Mouse (Mus musculus): ENCODE results near the gene Ndufa11.

The Ndufa11 gene

DNA sequence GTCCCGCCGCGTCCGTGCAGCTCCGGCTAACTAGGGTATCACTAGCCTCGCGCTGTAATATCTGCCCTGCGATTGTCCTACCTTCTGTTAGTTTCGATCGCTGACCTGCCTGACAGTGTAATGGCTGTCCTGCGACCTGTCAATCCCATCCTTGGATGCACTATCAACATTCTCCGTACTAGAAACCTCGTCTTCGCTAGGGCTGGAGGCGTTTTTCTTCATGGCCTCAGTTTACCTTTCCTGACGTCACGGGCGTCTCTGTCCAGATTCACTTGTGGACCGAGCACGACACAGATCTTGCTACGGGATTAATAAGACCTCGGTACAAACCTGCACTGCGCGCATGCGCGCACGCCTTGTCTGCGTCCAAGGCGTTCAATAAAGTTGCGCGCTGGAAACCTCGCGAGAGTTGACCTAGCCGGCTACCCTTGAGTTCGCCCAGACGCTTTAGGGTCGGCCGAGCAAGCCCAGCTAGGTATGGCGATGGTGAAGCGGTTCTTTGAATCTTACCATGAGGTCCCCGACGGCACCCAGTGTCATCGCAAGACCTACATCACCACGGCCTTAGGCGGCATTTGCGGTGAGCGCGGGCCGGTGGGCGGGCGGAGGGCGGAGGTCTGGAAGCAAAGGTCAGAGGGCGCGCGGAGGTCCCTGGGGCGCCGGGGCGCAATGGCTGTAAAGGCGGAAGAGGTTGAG is at the start of gene Ndufa11, which contains the start of gene Vmac:
TSS of gene Ndufa11 (plus strand) at position 405 of the 696 bp plus-strand sequence.
TSS of gene Vmac (minus strand) at position 660 of the 696 bp plus-strand sequence.
- DNase-seq (ENCODE audit: low spot score): peak; percentile 87

DNA sequence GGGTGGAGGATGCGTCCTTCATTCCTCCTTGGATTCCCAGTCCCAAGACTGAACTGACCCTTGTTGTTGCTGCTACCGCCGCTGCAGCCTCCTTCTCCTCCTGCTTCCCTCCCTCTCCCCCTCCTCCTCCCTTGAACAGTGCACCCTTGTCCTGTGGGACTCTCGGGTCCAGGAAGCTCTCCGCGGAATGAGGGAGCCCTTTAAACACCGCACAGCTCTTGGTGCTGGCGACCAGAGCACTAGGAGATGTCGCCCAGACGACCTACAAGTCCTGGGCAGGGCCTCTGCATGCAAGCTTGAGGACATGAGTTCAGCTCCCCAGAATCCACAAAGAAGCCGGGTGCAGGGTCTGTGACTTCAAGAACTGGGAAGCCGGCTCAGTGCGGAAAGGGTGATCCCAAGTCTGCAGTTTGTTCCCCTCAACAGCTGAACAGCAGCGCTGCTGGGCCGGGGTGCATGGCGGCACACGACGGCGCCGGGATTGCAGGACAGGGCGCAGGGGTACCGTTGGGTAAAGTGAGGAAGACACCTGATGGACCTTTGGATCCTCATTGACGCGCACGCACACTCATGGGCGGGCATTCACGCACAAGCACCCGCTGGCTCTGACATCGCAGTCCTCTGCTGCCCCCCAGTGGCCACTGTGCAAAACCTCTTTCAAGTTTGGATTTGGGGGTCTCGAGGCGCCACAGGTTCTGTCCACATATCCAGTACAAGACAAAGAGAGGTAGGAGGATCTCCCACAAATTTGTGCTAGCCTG is 49.0 kb upstream of the Ndufa11 start:
- peak; percentile 75 for DNase-seq (ENCODE audit: low spot score)

GRCm38 (mm10) chr17:56669766-56670165 is 47.8 kb upstream of the Ndufa11 start:
- DNase-seq (ENCODE audit: low spot score): no peak

- peak; percentile 97 for DNase-seq (ENCODE audit: low spot score)
Measured at GRCm38 (mm10) chr17:56672941-56673646, 44.5 kb upstream of the Ndufa11 start, which contains the start of gene Ranbp3. Gene Ranbp3 (plus strand): TSS chr17:56673294.

- peak; percentile 25 for DNase-seq (ENCODE audit: low spot score)
Measured at GRCm38 (mm10) chr17:56673647-56674416, 43.7 kb upstream of the Ndufa11 start.

DNA sequence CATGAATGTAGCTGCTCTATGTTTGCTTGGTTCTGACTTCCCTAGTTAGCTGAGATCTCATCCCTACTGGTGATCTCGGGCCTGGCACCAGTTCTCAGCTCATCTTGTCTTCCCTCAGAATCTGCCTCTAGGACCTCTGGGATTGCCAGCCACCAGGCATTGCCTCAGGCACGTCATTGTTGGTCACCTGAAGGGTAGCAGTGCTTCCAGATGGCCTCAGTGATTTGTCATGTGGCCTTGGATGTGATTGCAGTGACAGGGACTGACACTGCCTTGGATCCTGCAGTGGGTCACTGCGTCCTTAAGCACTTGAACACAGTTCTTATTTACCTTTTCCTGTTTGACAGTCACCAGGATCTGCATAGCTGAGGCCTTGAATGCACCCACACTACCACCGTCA is 35.8 kb upstream of the Ndufa11 start:
- no peak for DNase-seq (ENCODE audit: low spot score)

- DNase-seq (ENCODE audit: low spot score): no peak
Measured at GRCm38 (mm10) chr17:56682880-56683279, 34.7 kb upstream of the Ndufa11 start.

DNA sequence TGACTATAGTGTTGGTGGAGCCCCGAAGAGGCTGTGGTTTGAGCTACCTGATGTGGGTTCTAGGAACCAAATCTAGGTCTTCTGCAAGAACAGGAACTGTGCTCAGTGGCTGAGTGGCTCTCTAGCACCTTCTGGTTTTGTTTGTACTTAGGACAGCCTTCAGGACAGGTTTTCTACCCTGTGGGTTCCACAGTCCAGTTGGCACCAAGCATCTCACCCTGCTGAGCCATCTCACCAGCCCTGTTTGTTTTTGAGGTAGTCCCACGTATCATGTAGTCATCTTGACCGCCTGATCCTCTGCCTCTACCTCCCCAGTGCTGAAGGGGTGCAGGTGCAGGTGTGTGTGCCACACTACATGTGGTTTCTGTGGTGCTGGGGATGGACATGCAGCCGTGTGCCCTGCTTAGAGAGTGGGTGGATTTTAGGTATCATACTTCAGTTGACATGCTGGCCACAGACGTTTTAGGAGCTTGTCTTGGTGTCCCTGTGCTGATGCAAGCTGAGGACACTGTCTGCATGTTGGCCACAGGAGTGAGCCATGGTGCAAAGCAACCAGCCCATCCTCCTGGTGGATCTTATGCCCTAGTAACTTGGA is 33.9 kb upstream of the Ndufa11 start:
- DNase-seq (ENCODE audit: low spot score): no peak

DNA sequence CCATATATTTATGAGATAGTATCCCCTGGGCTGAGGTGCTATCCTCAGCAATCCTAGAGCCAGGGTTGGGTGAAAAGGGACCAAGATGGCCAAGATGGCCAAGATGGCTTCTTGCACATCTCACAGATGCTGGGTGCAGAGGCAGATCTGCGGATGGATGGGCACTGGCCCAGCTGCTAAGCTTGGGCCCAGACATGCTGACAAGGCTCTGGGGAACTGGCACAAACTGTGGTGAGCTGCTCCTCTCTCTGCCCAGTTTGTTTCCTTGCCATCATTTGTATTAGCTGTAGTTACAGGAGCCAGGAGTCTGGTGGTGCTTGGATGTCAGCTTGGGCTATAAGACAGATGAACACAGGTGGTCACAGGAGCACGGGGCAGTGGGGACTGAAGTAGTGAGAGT is 32.9 kb upstream of the Ndufa11 start:
- no peak for DNase-seq (ENCODE audit: low spot score)

DNA sequence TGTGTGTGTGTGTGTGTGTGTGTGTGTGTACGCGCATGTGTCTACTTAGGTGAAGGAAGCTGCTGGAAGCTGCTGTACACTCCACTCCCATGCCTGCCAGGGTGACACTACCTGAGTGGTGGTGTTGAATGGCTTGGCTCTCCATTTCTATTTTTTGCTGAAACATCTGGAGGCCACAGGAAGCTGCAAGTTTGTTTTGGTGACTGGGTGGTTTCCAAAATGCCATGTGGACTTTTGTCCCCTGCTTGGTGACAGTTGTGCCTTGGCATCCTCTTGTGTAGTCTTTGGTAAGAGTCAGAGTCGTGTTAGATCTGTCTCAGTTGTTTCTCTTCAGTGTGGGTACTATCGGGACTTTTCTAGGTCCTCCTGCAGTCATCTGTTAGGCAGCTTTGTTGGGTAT is 30.8 kb upstream of the Ndufa11 start:
- no peak for DNase-seq (ENCODE audit: low spot score)

- no peak for DNase-seq (ENCODE audit: low spot score)
Measured at GRCm38 (mm10) chr17:56688045-56688444, 29.5 kb upstream of the Ndufa11 start.

- DNase-seq (ENCODE audit: low spot score): no peak
Measured at GRCm38 (mm10) chr17:56688689-56689088, 28.9 kb upstream of the Ndufa11 start.

DNA sequence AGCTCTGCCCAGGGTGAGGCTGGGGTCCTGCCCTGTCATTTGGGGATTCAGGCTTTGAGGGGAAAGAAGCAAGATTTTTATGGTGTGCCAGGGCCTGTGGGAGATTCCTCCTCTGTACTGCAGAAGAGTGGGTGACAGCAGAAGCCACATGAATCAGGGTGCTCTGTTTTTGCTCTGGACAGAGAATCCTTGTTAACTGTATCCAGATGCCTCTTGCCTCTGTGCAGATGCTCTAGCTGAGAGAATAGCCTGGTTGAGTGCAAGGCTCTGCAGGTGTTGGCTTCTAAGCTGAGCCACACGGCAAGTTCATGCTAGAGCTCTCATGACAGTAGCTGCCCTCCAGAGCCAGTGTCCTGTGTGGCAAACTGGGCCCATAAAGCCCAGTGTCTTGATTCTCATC is 24.2 kb upstream of the Ndufa11 start:
- DNase-seq (ENCODE audit: low spot score): no peak

DNA sequence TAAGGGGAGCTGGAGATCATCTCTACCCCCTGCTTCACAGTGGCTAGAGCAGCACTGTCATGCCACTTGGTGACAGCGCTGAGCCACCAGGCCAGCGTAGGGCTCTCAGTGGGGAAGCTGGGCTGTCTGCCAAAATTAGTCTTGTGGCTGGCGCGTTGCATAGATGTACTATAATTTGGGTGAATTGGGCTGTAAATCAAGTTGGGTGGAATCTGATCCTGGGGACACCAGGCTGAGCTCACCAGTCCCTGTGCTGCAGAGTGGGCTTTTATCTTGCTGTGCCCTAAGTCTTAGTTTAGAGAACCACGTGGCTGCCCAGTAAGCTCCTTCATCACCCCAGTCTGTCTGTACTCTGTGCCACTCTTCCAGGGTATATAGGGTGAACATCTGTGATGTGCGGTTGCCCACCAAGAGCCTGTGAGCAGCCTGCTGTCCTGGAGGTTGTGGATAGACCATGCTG is 23.7 kb upstream of the Ndufa11 start:
- DNase-seq (ENCODE audit: low spot score): no peak

DNA sequence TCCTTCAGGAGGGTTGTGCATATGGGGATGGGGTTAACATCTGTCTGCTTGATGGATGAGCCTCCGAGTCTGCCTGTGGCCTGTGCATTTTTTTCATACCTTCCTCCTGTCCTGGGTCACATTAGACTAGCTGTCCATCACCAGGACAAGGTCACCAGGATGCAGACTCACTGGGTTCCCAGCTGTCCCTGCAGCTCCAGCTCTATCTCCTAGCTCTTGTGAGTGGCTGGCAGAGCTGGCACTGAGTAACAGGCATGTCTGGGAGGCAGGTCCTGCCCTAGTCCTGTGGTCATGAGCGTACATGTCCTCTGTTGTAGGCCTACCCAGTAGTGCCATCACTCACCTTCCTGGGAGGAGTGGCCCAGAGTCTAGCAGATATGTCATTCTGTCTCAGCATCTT is 17.1 kb upstream of the Ndufa11 start:
- DNase-seq (ENCODE audit: low spot score): no peak

DNA sequence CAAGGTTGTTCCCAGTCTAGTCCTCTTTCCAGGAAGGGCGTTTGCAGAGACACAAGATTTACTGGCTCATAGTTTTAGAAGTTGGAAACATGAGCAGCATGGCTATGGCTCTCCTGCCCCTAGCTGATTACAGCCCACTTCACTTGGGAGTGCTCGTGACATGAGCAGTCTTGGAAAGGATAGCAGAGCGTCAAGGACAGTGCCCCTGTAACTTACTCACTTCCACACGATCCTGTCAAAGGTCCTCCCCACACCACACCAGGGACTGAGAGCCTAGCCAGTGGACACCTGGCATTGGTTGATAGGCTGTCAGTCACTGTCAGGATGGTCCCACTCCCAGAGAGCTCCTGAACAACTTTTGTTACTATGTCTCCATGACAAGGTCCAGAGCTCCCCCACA is 14.5 kb upstream of the Ndufa11 start:
- DNase-seq (ENCODE audit: low spot score): no peak

- DNase-seq (ENCODE audit: low spot score): no peak
Measured at GRCm38 (mm10) chr17:56706515-56706914, 11.1 kb upstream of the Ndufa11 start.

DNA sequence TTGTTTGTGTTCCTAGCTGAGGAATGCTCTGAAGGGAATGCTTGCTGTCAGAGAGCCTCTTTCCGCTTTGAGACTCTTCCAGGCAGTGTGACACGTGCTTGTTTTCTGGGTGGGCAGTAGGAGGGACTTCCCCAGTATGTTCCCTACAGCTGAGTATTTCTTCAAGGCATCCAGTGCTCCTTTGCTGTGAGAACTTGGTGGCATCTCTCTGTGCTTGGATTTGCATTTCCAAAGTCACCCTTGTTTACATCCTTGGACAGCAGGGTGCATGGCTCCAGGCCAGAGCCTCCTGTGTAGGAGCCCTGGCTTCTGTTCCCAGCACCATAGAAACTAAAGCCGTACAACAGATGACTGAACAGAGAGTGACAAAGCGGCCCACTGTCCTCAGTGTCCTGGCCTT is 8.9 kb upstream of the Ndufa11 start:
- DNase-seq (ENCODE audit: low spot score): no peak

GRCm38 (mm10) chr17:56709708-56710107 is 7.9 kb upstream of the Ndufa11 start:
- DNase-seq (ENCODE audit: low spot score): no peak

GRCm38 (mm10) chr17:56715360-56715759 is 2.2 kb upstream of the Ndufa11 start:
- no peak for DNase-seq (ENCODE audit: low spot score)

- no peak for DNase-seq (ENCODE audit: low spot score)
Measured at GRCm38 (mm10) chr17:56715914-56716654, 1.5 kb upstream of the Ndufa11 start.

Data from ovary, postnatal 14 days (tissue).